ENCODE assay signal across 18 mouse cellular contexts in the genomic region with DNA sequence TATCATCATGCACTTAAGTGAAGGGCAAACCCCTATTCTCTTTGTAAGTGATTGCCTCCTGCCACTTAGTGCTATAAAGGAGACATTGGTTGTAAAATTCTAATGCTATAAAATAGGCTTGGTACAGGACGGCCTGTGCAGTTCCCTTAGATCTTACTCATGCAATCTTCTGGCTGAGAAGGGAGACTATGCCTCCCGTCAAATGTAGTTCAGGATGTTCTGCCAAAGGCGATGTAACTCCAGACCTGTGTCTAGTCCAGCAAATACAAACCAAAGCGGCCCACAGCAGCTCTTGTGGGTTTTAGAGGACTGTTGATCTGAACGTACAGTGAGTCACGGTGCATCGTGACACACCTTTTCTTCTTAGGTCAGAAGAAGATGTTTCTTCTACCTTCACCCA.
DNase-seq lines count a peak whose midpoint lies in the region; ATAC-seq and TF ChIP-seq lines count a peak whose summit lies in the region.
"Had no signal": no experiment of that assay in that cellular context is flagged by ENCODE, and none has a peak within 500 bp of the region (broad histone marks: within the 10 kb centered on the region; RNA-seq: fewer than 3 reads in every experiment).

No protein-coding gene starts in this region.

- H3K4me2 ChIP-seq in heart, embryonic 12.5 days = no peak overlapping the region
- H3K4me2 ChIP-seq: forebrain, embryonic 12.5 days; hindbrain, embryonic 15.5 days; limb, embryonic 12.5 days; midbrain, embryonic 11.5 days had no signal

- no peaks in the 10 kb centered on the region for H3K9me3 ChIP-seq in heart, embryonic 12.5 days (replicated peaks)
- H3K9me3 ChIP-seq: forebrain, embryonic 12.5 days; hindbrain, embryonic 15.5 days had no signal

- H3K27me3 ChIP-seq in heart, adult 2 months (ENCODE audit: control insufficient read depth, insufficient read depth, low read length) = no peaks in the 10 kb centered on the region
- H3K27me3 ChIP-seq in heart, embryonic 12.5 days (replicated peaks) = no peaks in the 10 kb centered on the region
- H3K27me3 ChIP-seq: forebrain, embryonic 12.5 days; hindbrain, embryonic 15.5 days; limb, embryonic 12.5 days had no signal

- H3K9ac ChIP-seq in heart, adult 2 months (ENCODE audit: low read depth, low read length) = no peak overlapping the region
- H3K9ac ChIP-seq in heart, embryonic 12.5 days = no peak overlapping the region
- H3K9ac ChIP-seq: forebrain, embryonic 12.5 days; hindbrain, embryonic 15.5 days; limb, embryonic 12.5 days; liver, embryonic 14.5 days had no signal

- H3K36me3 ChIP-seq in heart, adult 2 months (ENCODE audit: control insufficient read depth, insufficient read depth, low read length) = peaks cover 9% of the 10 kb centered on the region
- H3K36me3 ChIP-seq in heart, embryonic 12.5 days = no peaks in the 10 kb centered on the region
- H3K36me3 ChIP-seq: forebrain, embryonic 12.5 days; hindbrain, embryonic 15.5 days; limb, embryonic 12.5 days had no signal

- no peak for TF ChIP-seq POLR2A in heart, adult 2 months (IDR thresholded peaks at IDR 0.05; ENCODE audit: insufficient read depth, low read depth, low read length)

- peak; percentile 37 to 62 for DNase-seq in heart, adult 2 months
- DNase-seq in testis, postnatal 14 days (ENCODE audit: low spot score) = peak; percentile 51
- no peak for DNase-seq in testis, postnatal 10 days (ENCODE audit: low spot score)
- peak; percentile 65 to 75 for DNase-seq in heart, adult 9 months (ENCODE audit: low spot score in 2 of 2)
- no peak for DNase-seq in cerebellum, adult 11 months
- DNase-seq in spleen, postnatal 10 days (ENCODE audit: low spot score in 2 of 2) = no peak
- DNase-seq: cerebellum, postnatal 14 days; right cerebral cortex, postnatal 4 days; thymus, adult 18-20 months had no signal

- intact Hi-C loops in heart, adult 2 months (cut with DNase I) = loop anchor here (5.0 kb wide), 4 partner anchors 52 to 247 kb away; no protein-coding TSS in a partner anchor

- no peak for ATAC-seq in heart, embryonic 12.5 days (ENCODE audit: insufficient number of reproducible peaks, low FRiP score)
- ATAC-seq: intestine, embryonic 16.5 days had no signal

- H3K27ac ChIP-seq in heart, adult 2 months = peak overlapping the region; percentile 32
- no peak overlapping the region for H3K27ac ChIP-seq in heart, embryonic 12.5 days (ENCODE audit: poor library complexity, severe bottlenecking)
- H3K27ac ChIP-seq: forebrain, embryonic 12.5 days; hindbrain, embryonic 15.5 days; left cerebral cortex, adult 2 months; limb, embryonic 12.5 days; liver, embryonic 14.5 days; macrophage had no signal

- WGBS in heart, adult 2 months = 61% methylated on average over 7 of the region's 7 CpGs
- 88% methylated on average over 7 of the region's 7 CpGs for WGBS in heart, embryonic 12.5 days

- no peak overlapping the region for H3K4me3 ChIP-seq in heart, adult 2 months
- H3K4me3 ChIP-seq in heart, embryonic 12.5 days = no peak overlapping the region
- H3K4me3 ChIP-seq: forebrain, embryonic 12.5 days; hindbrain, embryonic 15.5 days; left cerebral cortex, adult 2 months; limb, embryonic 12.5 days had no signal

- TF ChIP-seq CTCF in heart, adult 2 months (IDR thresholded peaks at IDR 0.05) = no peak

- TF ChIP-seq EP300 in heart, adult 2 months (IDR thresholded peaks at IDR 0.05; ENCODE audit: insufficient read depth, low read depth, low read length) = peak; percentile 93

- no peaks in the 10 kb centered on the region for H3K79me2 ChIP-seq in heart, adult 2 months (replicated peaks; ENCODE audit: control insufficient read depth, insufficient read depth, low read length)

- peaks cover 14% of the 10 kb centered on the region for H3K4me1 ChIP-seq in heart, adult 2 months (ENCODE audit: control insufficient read depth, insufficient read depth, low read length)
- H3K4me1 ChIP-seq in heart, embryonic 12.5 days (replicated peaks) = peaks cover 29% of the 10 kb centered on the region

Comparison
In these comparisons a context has a peak if more than half of its experiments do, and no peak if none do; other contexts are left out.
1. DNase-seq: peak in heart, adult 2 months (2 of 2), testis, postnatal 14 days (single experiment) and heart, adult 9 months (2 of 2); none in testis, postnatal 10 days (single experiment), cerebellum, adult 11 months (single experiment) and spleen, postnatal 10 days (0 of 2).